Mouse (Mus musculus) erythroblast, embryonic 14.5 days (primary cell): Measurements from ENCODE around the gene 4930442H23Rik.

Experiments
- GATA1 ChIP-seq: IDR thresholded peaks from 2 replicates; pipeline ENCODE4 v1.6.1; 2012; ENCODE audit warnings: low read length, inconsistent platforms, mixed read lengths
- TAL1 ChIP-seq: IDR thresholded peaks from 3 replicates; pipeline ENCODE4 v1.6.1; 2012; ENCODE audit warnings: low read length, inconsistent platforms, mixed read lengths

- TF ChIP-seq GATA1 (no peak), TAL1 (no peak)
These were observed at the start of gene 4930442H23Rik for GRCm38 (mm10) chr10:81183805-81184204.
